Mouse (Mus musculus) midbrain, embryonic 10.5 days (tissue): ENCODE data around the gene Gm1043. TPM values are rescaled to one million over a fixed set of nuclear protein-coding genes. Genes with fewer than 3 reads are reported as not detected.

Experiments used
- DNase-seq: peaks from one replicate; pipeline ENCODE4 v3.0.0-alpha.2; 2017; ENCODE audit warnings: low spot score
- H3K27ac ChIP-seq: fragments of 300-500 bp; sonication (generic); replicated peaks from 2 replicates; pipeline ENCODE4 v1.5.1; 2016; ENCODE audit warnings: mild to moderate bottlenecking
- H3K27me3 ChIP-seq: fragments of 300-500 bp; sonication (generic); 2 replicates; pipeline ENCODE4 v1.6.1; 2016; ENCODE audit warnings: low read depth, mild to moderate bottlenecking; ENCODE audit not compliant: poor library complexity, severe bottlenecking
- H3K36me3 ChIP-seq: fragments of 300-500 bp; sonication (generic); 2 replicates; pipeline ENCODE4 v1.6.1; 2016; ENCODE audit warnings: mild to moderate bottlenecking, moderate library complexity
- H3K4me1 ChIP-seq: fragments of 300-500 bp; sonication (generic); 2 replicates; pipeline ENCODE4 v1.6.1; 2016
- H3K4me3 ChIP-seq: fragments of 300-500 bp; sonication (generic); 2 replicates; pipeline ENCODE4 v1.5.1; 2016; ENCODE audit warnings: mild to moderate bottlenecking, moderate library complexity
- H3K9me3 ChIP-seq: fragments of 300-500 bp; sonication (generic); replicated peaks from 2 replicates; pipeline ENCODE4 v1.6.1; 2016; ENCODE audit warnings: mild to moderate bottlenecking
- WGBS: fragments of 180-500 bp; shearing (Covaris S2); methylation state at CpG from one replicate; pipeline ENCODE4 v1.1.7; 2016; 5-methylcytosine and 5-hydroxymethylcytosine counted together
- polyA plus RNA-seq: library from polyadenylated mRNA; unstranded; fragments of >200 nt; fragmentation: Nextera tagmentation; extraction: Ambion mirVana; gene quantifications from 2 replicates; pipeline ENCODE4 v1.2.1, GENCODE M21; 2016

Gene Gm1043
- polyA plus RNA-seq, 1 experiment from 2014 or later, result 0.01 TPM

GRCm38 (mm10) chr5:37245651-37246050, 160.5 kb downstream of the Gm1043 start:
- peak; percentile 83 for DNase-seq
- Histone ChIP-seq H3K27ac (peak overlapping the region; percentile 95), H3K4me3 (peak overlapping the region; percentile 87), H3K36me3 (no peaks in the 10 kb centered on the region), H3K27me3 (peaks cover 64% of the 10 kb centered on the region), H3K9me3 (no peaks in the 10 kb centered on the region), H3K4me1 (peaks cover 80% of the 10 kb centered on the region)
- under 1% methylated on average over 42 of the region's 42 CpGs for WGBS

DNA sequence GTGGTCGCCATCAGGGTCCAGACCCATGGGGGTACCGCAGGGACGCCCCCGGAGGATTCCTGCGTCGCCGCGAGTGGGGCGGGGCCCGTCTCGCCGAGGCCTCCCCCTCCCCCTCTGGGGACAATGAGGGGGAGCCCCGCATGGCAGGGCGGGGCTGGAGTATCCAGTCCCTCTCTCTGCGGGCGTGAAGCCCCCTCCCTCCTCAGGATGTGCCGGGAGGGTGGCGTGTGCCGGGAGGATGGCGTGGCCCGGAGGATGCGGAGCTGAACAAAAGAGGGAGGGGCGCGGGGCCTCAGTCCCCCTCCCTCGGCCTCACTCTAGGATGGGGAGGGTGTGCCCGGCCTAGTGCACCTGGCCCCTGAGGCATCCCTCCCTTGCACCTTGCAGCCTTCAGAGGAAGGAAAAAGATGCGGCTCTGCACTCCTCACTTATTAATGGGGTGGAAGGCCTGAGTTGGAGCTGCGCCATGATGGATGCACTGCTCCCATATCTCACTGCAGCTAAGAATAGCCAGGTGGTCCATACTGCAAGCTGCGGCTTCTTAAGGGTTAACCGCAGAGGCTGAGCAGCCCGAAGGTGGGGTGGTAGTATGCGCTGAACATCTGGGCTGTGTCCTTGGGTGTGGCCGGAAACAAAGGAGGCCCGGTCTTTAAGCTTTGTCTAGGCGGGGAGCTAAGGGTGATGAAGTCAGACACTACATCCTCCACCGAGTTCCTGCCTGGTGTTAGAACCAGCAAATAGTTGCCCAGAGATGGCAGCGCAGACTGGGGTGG, 161.2 kb downstream of the Gm1043 start:
- Histone ChIP-seq H3K36me3 (no peaks in the 10 kb centered on the region), H3K27me3 (peaks cover 57% of the 10 kb centered on the region)
- DNase-seq, result peak; percentile 52

DNA sequence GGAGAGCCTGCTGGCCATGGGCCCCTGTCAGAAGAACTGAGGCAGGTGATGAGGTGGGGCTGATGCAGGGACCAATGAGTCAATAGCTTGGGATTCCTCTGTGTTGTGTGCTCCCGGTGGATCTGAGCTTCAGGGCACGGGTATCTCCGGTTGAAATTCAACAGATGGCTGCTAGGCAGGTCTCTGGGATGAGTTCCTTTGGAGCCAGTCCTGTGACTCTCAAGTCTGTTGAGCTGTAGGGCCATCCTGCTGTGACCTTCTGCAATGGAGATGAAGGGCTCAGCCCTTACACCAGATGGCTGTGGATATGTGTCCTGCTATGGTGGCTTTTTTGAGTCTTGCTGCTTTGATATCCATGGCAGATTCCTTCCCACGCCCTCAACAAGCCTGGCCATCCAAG, 162.3 kb downstream of the Gm1043 start:
- H3K4me3 ChIP-seq, result peak overlapping the region; percentile 87
- H3K27me3 ChIP-seq, result peaks cover 46% of the 10 kb centered on the region
- no peak for DNase-seq
- no peaks in the 10 kb centered on the region for H3K9me3 ChIP-seq
- H3K36me3 ChIP-seq, result peaks cover 3% of the 10 kb centered on the region
- WGBS, result 54% methylated on average over 4 of the region's 4 CpGs
- H3K27ac ChIP-seq, result peak overlapping the region; percentile 95
- peaks cover 66% of the 10 kb centered on the region for H3K4me1 ChIP-seq

More for the DNA sequence above, 161.2 kb downstream of the Gm1043 start:
- Histone ChIP-seq H3K4me3 (peak overlapping the region; percentile 87), H3K9me3 (no peaks in the 10 kb centered on the region), H3K27ac (peak overlapping the region; percentile 95), H3K4me1 (peaks cover 77% of the 10 kb centered on the region)
- WGBS, result under 1% methylated on average over 32 of the region's 37 CpGs

GRCm38 (mm10) chr5:37248870-37249269, 163.7 kb downstream of the Gm1043 start:
- peaks cover 32% of the 10 kb centered on the region for H3K27me3 ChIP-seq
- WGBS, result 87% methylated on average over 3 of the region's 3 CpGs
- H3K36me3 ChIP-seq, result peaks cover 17% of the 10 kb centered on the region
- no peak for DNase-seq
- peaks cover 52% of the 10 kb centered on the region for H3K4me1 ChIP-seq
- H3K4me3 ChIP-seq, result peak overlapping the region; percentile 19; the same call in 1 of the 2 replicates
- H3K9me3 ChIP-seq, result no peaks in the 10 kb centered on the region
- no peak overlapping the region for H3K27ac ChIP-seq

DNA sequence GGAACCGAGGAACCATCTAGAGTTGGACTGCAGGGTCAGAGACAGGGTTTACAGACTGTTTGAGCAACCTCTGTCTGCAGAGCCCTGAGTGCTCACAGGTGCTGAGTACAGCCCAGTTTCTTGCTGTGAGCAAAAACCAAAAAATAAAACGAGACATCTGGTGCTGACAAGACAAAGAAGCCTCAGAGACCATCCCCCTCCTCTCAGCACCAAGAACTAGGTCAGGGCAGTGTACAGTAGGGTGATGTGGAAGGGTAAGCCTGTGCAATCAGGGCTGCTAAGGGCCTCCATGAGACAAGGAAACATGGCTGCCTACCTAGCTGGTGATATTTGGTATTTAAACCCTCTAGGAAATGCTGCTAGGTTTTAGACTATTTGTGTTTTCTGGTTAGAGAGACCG, 166.4 kb downstream of the Gm1043 start:
- Histone ChIP-seq H3K4me3 (no peak overlapping the region), H3K27ac (no peak overlapping the region), H3K9me3 (no peaks in the 10 kb centered on the region), H3K4me1 (peaks cover 32% of the 10 kb centered on the region), H3K36me3 (peaks cover 17% of the 10 kb centered on the region), H3K27me3 (peaks cover 7% of the 10 kb centered on the region; the same call in 1 of the 2 replicates)
- 85% methylated on average over 3 of the region's 3 CpGs for WGBS
- no peak for DNase-seq

- H3K4me3 ChIP-seq, result no peak overlapping the region
- 89% methylated on average over 9 of the region's 9 CpGs for WGBS
- peaks cover 31% of the 10 kb centered on the region for H3K4me1 ChIP-seq
These were observed 167.1 kb downstream of the Gm1043 start for GRCm38 (mm10) chr5:37252101-37252804.

GRCm38 (mm10) chr5:37254523-37254922, 169.4 kb downstream of the Gm1043 start:
- 87% methylated on average over 4 of the region's 4 CpGs for WGBS
- H3K27ac ChIP-seq, result no peak overlapping the region
- peaks cover 21% of the 10 kb centered on the region for H3K4me1 ChIP-seq
- H3K4me3 ChIP-seq, result no peak overlapping the region
- no peaks in the 10 kb centered on the region for H3K27me3 ChIP-seq
- peaks cover 17% of the 10 kb centered on the region for H3K36me3 ChIP-seq
- H3K9me3 ChIP-seq, result no peaks in the 10 kb centered on the region
- no peak for DNase-seq

More at GRCm38 (mm10) chr5:37252101-37252804, 167.1 kb downstream of the Gm1043 start:
- peaks cover 1% of the 10 kb centered on the region; the same call in 1 of the 2 replicates for H3K27me3 ChIP-seq
- no peak for DNase-seq
- H3K9me3 ChIP-seq, result no peaks in the 10 kb centered on the region
- no peak overlapping the region for H3K27ac ChIP-seq
- peaks cover 17% of the 10 kb centered on the region for H3K36me3 ChIP-seq

DNA sequence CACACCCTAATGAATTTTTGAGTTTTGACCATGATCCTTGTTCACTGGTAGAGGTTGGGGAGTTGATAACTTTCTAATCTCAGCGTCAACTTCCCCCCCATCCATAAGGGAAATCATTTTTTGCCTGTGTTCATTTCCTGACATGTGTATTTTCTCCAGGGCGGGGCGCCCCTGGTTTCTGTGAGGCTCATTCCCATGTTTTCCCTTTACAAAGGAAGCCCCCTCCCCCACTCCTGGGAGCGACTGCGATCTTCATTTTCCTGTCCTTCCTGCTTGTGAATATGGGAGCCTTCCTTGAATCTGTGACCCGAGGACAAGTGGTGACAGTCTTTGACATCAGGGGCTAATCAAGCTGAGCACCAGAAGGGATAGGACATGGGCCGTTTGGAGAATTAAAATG, 171.7 kb downstream of the Gm1043 start:
- Histone ChIP-seq H3K27ac (no peak overlapping the region), H3K4me1 (peaks cover 27% of the 10 kb centered on the region), H3K4me3 (no peak overlapping the region), H3K27me3 (no peaks in the 10 kb centered on the region), H3K36me3 (peaks cover 17% of the 10 kb centered on the region), H3K9me3 (no peaks in the 10 kb centered on the region)
- no peak for DNase-seq
- WGBS, result 77% methylated on average over 7 of the region's 7 CpGs

DNA sequence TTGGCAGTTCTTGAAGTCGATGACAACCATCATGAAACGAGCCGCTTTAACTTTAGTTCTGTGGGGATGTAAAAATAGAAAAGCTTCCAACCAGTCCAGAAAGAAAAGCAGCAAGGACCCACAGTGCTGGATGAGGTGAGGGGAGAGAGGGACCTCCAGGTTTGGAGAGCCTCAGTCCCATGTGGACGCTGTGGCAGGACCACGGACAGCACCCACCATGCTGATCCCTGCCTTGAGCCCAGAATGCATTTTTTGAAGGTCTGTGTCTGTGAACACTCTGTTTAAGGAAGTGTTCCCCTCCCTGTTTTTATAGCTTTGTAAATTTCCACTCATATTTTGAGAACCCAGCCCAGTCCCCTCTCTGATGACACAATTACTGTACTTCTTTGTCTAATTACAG, 172.1 kb downstream of the Gm1043 start:
- peak; percentile 15 for DNase-seq
- H3K27me3 ChIP-seq, result no peaks in the 10 kb centered on the region
- 64% methylated on average over 5 of the region's 5 CpGs for WGBS

GRCm38 (mm10) chr5:37261734-37262133, 176.6 kb downstream of the Gm1043 start:
- Histone ChIP-seq H3K27me3 (no peaks in the 10 kb centered on the region), H3K4me3 (no peak overlapping the region), H3K36me3 (peaks cover 18% of the 10 kb centered on the region), H3K4me1 (peaks cover 22% of the 10 kb centered on the region), H3K9me3 (no peaks in the 10 kb centered on the region), H3K27ac (no peak overlapping the region)
- WGBS, result 85% methylated on average over 5 of the region's 5 CpGs
- no peak for DNase-seq

More for the DNA sequence above, 172.1 kb downstream of the Gm1043 start:
- Histone ChIP-seq H3K27ac (no peak overlapping the region), H3K9me3 (no peaks in the 10 kb centered on the region), H3K4me1 (peaks cover 27% of the 10 kb centered on the region), H3K4me3 (no peak overlapping the region), H3K36me3 (peaks cover 17% of the 10 kb centered on the region)

GRCm38 (mm10) chr5:37263816-37264215, 178.6 kb downstream of the Gm1043 start:
- DNase-seq, result no peak
- Histone ChIP-seq H3K9me3 (no peaks in the 10 kb centered on the region), H3K36me3 (peaks cover 38% of the 10 kb centered on the region), H3K4me1 (peaks cover 7% of the 10 kb centered on the region; the same call in 1 of the 2 replicates), H3K27me3 (no peaks in the 10 kb centered on the region), H3K4me3 (no peak overlapping the region), H3K27ac (no peak overlapping the region)
- WGBS, result 84% methylated on average over 6 of the region's 6 CpGs
